Mouse (Mus musculus) spleen, postnatal 36 days (tissue): ENCODE data around the gene Grb7.

Experiments used
- DNase-seq, 2 experiments: peaks; one replicate each; pipeline ENCODE4 v3.0.0; 2022; ENCODE audit warnings: low spot score in 2 of 2, mixed read lengths in 1 of 2

Gene Grb7

DNA sequence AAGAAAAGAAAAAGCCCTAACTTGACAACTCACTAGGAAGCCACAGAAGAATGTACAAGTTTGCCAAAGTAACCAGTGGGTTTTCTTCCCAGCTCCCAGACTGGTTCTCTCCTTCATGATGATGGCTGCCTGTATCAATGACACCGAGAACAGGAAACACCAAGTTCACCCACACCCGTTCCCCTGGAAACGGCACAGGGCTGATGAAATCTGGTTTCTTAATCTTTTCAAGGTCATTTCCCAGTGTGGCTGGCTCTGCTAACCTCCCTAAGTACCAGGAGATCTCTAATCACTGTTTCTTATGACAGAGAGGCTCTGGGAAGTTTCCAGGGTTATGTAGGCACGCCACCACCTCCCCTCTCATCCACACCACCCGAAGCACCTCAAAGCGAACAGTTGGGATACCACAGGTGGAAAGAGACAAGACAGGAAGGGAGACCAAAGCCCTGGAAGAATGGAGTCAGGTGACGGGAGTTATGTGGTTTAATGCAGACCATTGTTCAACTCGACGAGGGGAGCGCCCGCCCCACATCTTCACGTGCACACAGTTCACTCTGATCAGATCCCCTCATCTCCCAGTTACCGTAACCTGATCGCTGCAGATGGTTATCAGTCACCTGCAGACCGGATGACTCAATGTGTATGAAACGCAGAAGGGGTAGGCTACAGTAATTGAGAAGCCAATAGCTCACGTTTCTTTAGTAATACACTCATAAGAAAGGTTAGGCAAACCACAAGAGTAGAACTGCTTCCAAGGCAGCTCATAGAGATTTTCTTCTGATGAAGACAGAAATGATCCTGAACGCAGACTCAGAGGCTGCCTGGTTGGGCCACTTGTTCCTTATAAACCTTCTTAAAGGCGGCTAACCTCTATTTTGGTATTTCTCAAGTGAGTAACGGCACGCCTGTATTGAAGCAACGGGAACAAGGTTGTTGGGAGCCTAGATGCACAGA, 23.8 kb downstream of the Grb7 start:
- no peak for DNase-seq

DNA sequence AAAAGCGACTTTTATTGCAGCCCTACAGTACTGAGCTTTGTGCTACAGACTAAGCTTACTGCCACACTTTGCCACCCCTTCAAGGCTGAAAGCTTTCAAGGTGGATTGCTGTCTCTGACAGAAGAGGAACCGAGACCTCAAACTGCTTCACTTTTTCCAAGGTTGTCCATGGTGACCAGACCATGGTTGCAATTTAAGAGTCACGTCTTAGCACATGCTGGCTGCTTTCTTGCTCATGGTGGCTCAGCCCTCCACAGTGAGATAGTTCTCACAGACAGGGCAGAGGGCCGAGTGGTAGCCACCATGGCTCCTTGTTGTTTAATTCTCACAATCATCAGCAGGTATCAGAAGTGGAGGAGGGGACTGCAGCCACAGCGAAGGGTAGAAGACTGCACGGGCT, 24.6 kb downstream of the Grb7 start:
- peak; percentile 76 to 77 for DNase-seq

DNA sequence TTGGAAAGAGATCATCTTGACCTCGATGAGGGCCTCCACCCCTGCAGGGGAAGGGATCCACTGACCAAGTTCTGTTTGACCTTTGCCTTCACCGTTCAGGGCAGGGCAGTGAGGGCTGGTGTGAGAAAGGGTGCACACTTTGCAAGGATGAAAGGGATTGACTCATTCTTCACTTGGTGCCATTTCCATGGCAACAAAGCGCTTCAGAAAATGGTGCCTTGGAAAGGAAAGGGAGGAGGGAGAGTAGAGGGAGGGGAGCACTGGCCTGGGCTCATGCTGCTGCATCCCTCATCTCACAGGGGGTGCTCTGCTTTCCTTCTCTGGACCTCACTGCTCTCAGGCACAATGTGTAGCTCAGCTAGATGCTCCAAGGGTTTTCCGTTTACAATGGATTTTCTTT, 26.5 kb downstream of the Grb7 start:
- DNase-seq: no peak

DNA sequence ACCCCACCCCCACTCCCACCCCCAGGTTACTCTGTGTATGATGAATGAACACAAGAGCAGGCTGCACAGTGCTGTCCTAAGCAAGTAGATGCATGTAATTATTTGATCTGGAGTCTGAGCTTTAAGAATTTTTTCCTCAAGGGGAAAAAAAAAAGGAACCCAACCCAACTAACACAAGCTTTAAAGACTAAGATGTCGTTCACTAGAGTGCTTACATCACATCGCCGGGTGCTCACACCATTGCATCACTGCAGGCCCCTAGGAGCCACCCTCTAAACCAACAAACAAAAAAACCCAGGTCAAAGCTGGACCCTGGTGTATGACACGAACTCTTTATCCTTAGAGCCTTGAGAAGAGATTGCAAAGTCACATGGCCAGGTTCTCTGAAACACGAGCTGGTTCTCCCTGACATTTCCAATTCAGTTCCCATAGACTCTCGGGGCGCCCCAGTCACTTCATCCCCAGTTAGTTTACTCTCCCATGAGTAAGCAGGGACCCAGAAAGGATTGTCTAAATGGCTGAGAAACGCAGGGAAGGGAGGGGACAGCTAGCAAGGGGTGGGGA, 27.8 kb downstream of the Grb7 start:
- DNase-seq: no peak

DNA sequence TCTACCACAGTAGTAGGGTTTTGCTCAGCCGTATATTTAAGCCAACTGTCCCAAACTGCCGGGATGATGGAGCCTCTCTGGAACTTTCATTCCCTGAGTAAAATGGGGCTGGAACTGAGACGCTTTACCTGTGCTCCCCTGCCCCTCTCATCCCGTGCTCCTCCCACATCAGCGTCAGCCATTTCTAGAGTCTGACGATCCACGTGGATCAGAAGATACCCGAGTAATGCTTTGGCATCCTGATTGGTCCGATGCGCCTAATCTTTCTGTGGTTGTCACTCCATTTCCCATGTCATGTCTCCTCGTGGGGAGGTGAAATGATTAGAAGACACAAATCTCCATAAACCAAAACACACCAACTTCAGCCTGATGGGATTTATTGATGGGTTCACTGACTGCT, 28.8 kb downstream of the Grb7 start:
- no peak for DNase-seq

DNA sequence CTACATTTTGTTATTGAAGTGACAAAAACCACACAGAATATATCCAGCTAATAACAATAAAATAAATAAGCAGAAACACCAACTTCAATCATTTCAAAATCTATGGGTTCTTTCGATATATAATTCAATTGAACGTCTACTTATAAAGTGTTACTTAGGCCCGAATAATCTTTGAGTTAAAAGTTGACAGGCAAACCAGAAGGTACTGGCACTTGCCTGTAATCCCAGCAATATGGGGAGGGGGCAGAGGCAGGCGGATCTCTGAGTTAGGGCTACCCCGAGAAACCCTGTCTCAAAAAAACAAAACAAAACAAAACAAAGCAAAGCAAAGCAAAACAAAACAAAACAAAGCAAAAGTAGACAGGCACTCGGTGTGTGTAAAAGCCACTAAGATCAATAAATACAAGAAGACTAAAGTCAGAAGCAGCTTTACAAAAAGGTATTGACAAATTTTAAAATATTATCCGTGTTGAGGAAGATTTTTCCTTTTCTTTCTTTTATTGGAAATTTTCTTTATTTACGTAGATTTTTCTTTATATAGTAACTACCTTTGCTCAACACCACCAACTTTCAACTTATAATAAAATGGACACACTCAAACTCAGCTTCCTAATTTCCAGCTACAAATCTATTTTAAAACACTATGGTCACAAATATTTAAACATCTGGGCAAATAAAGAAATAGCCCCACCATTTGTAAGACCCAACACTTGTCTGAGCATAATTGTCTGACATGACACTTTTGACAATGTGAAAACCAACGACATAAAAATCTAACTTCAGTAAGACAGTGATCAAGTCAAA, 29.6 kb downstream of the Grb7 start:
- no peak for DNase-seq

DNA sequence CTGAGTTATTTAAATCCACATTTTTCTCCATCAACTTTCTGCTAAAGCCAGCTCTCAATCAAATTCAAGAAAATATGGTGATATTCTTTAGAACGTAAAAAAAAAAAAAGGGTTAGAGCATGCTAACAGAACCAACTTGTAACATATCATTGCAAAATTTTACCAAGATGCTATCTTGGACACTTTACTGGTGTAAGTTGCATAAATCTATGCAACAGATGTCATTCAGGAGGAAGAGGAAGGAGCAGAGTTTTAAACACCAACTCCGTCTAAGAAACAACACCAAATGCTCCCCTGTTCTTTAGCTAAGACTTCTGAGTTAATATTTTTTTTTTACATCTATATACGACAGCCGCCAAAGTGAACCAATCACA, 30.2 kb downstream of the Grb7 start:
- no peak for DNase-seq

GRCm38 (mm10) chr11:98477011-98477701, 31.0 kb downstream of the Grb7 start:
- DNase-seq: no peak

DNA sequence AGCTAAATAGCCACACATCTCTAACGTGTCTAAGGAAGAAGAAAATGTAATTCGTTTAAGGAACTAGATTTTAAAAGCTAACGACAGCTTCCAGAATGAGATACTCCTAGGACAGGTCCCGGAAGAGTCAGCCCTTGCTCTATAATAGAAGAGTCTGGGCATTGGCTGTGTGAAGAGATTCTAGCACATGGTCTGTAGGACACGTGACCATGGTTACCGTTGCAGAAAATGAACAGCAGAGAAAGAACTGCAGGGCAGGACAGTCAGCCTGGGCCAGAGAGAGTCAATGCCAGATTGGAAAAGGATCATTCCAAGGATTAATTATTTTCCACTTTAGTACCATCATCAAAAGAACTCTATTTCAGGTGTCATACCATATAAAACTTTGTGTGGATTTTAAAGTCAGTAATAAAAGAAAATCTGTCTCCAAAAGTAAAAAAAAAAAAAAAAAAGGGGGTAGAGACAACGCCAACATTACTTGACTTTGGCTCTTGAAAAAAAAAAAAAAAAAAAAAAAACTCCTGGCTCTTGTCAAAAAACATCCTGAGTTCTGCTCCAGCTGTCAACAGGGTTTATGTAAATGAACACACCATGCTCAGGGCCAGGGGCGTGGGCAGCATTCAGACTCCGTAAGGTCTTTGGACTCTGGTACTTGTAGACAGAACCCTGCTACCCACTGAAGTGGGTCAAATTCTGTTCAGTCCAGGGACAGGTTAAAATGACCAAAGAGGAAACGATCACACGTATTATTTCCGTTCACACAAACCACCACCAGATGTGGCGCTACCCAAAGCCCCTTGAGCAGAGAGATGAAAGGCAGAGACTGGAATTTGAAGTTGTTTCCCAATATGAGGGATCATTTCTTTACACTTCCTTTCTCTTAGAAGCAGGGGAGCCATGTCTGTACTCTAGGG, 33.1 kb downstream of the Grb7 start:
- no peak for DNase-seq

GRCm38 (mm10) chr11:98479940-98480497, 33.8 kb downstream of the Grb7 start:
- DNase-seq: no peak

- DNase-seq: no peak
These were observed 35.0 kb downstream of the Grb7 start for GRCm38 (mm10) chr11:98481231-98481630.

GRCm38 (mm10) chr11:98482067-98482466, 35.9 kb downstream of the Grb7 start:
- DNase-seq: no peak

DNA sequence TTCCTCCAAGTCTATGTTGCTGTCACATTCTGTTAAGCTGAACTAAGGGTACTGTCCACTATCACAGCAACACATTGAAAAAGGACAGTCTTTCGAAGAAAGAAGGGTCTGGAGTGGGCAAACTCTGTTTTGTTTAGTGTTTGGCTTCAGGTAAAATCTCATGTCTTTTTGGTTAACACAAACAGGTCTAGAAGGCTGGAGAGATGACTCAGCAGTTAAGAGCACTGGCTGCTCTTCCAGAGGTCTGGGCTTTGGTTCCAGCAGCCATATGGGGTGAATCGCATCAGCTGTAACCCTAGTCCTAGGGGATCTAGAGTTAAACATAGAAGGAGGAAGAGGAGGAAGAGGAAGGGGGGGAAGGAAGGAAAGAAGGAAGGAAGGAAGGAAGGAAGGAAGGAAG, 39.6 kb downstream of the Grb7 start:
- no peak for DNase-seq

- no peak for DNase-seq
These were observed 41.4 kb downstream of the Grb7 start for GRCm38 (mm10) chr11:98487526-98488040.

DNA sequence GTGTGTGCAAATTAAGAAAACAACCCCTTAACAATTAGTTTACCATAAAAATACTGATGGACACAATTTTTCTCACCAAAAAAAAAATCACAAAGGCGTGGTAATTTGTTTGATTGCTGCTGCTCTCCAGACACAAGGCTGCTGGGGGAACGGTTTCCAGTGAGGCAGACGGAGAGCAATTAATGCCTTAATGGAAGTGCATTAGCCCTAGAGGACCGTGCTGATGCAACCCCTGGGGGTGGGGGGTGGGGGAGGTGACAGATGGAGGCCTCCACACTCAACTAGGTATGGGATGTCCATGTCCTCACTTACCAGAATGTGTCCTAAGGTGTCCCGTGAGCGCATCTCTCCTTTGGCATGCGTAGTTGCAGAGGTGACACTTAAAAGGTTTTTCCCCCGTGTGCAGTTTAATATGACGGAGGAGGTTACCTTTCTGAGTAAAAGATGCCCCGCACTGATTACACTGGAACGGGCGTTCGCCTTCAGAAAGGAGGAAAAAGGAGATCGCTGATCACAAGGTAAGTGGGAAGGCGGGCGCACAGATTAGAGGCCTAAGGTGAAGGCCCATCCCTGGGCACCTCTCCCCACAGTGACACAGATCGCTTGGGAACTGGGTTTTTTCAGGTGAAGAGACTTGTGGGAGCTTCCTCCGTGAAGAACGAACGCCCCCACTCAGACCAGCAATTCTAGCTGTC, 42.5 kb downstream of the Grb7 start:
- no peak for DNase-seq

GRCm38 (mm10) chr11:98491571-98491970, 45.4 kb downstream of the Grb7 start:
- DNase-seq: peak; percentile 45 to 46

- peak; percentile 72 to 78 for DNase-seq
These were observed 46.8 kb downstream of the Grb7 start for GRCm38 (mm10) chr11:98492959-98493358.

- DNase-seq: peak; percentile 64 to 67
These were observed 47.2 kb downstream of the Grb7 start for GRCm38 (mm10) chr11:98493394-98493793.

DNA sequence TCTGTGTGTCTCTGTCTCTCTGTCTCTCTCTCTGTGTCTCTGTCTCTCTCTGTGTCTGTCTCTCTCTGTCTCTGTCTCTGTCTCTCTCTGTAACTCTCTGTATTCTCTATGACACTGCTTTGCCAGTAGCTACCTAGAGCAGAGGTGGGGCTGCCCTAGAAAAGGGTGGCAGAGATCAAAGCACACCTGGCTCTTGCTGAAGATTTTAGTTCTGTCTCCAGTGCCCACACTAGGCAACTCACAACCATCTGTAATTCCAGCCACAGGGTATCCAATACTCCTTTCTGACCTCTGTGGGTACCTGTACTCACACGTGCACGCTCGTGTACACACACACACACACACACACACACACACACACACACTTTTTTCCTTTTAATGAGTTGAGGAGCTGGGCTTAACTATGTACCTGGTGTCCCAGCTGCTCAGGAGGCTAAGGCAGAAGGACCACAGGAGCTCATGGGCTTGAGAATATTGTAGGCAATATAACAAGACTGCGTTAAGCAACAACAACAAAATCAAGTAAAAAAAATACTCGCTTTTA, 49.1 kb downstream of the Grb7 start:
- no peak for DNase-seq
